Mouse (Mus musculus) ovary, postnatal 10 days (tissue): ENCODE results near the gene Rora.

Source experiments
- DNase-seq: peaks from one replicate; pipeline ENCODE4 v3.0.0; 2022; ENCODE audit warnings: low spot score

Rora gene

DNA sequence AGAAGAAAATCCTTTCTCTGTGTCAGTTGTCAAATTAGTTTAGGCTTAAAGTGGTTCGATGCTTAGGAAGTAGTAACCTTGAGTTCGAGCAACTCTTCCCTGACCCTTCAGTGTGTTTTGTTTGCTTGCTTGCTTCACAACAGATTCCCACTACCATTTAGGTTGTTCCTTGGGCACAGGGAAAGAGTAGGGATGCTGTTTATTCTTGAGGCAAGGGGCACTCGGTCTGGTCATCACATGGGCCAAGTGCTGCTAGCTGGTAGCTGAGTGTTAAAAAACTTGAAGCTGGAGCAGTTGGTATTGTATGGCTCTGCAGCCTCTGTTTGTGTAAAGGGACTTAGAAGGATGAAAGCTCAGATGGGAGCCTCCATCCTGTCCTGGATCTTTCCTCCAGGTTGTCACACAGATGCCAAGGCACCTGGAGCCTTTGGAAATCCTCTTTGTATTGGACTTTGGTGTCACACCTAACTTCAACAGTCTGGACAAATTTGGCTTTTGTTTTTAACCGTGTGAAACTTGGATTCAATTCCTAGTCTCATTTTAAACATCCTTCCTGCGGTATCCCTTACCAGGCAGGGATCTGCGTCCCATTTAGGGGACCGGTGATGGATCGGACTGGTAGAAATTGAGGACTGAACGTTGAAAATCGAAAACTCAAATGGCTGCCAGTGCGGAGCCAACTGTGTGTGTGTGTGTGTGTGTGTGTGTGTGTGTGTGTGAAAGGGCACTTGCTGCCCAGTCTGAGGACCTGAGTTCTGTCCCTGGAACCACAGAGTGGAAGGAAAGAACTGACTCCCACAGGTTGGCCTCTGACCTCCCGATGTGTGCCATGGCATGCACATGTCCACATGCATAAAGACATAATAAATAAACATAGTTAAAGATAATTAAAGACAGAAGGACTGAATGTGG is 639.4 kb downstream of the Rora start:
- no peak for DNase-seq

- no peak for DNase-seq
Observed at GRCm38 (mm10) chr9:69293688-69294074, 640.1 kb downstream of the Rora start.

DNA sequence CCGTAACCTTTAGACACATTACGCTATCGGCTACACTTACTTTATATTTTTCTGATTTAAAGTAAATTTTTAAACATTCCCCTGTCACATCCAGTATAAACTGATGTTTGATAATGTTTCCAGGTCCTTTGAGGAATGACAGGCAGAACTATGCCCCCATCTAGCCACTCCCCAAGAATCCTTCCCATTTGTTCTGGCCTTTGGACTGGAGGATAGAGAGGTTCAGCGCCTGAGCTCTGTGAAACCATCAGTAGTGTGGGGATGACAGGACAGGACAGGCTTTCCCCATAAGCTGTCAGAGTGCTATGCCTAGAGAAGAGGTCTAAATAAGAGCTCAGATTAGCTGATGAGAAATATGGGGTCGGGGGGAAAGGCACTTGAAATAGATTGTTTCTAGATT is 640.8 kb downstream of the Rora start:
- no peak for DNase-seq

- DNase-seq = no peak
Observed at GRCm38 (mm10) chr9:69294856-69295255, 641.3 kb downstream of the Rora start.

GRCm38 (mm10) chr9:69295826-69296225 is 642.2 kb downstream of the Rora start:
- DNase-seq = no peak

DNA sequence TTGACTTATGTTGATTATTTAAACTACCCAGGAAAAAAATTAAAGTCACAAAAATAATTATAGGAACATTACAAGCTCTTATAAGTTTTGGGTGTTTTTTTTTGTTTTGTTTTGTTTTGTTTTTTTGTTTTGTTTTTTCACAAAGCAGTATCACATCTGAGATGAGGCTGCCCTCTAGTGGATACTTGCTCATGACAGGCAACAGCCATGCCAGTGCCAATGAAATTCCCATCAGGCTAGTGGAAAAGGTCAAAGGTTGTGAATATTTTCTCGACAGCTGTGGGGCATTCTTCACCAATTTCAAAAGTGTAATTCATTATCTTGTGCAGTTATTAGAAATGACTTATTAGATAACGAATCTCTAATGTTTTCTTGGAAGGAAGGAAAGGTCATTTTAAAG is 642.8 kb downstream of the Rora start:
- DNase-seq = no peak

DNA sequence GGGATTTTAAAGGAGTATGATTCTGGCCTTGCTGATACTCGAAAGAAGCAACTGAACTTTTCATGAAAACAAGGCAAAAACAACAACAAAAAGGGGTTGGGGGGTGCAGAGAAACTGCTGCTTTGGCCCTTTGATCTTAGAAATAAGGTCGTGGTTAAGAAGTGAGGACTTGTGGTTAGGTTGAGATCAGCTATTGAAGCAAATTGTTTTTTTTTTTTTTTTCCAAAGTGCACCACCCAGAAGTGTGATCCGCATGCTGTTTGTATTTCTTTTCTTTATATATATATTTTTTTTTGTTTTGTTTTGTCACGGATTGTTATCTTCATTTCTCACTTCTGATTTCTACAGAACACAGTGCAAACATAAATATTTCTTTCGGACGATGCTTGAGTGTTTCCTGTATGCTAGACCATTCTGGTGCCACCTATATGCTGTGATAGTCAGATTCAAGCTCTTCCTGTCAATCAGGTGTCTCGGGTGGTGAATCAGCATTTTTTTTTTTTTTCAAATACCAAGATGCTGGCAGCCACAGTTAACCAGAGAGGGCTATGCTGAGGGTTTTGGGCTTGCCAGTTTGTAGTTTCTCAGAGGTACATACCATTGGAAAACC is 644.3 kb downstream of the Rora start:
- no peak for DNase-seq

GRCm38 (mm10) chr9:69298566-69299335 is 645.2 kb downstream of the Rora start:
- DNase-seq = no peak

- no peak for DNase-seq
Observed at GRCm38 (mm10) chr9:69299484-69299883, 645.9 kb downstream of the Rora start.

DNA sequence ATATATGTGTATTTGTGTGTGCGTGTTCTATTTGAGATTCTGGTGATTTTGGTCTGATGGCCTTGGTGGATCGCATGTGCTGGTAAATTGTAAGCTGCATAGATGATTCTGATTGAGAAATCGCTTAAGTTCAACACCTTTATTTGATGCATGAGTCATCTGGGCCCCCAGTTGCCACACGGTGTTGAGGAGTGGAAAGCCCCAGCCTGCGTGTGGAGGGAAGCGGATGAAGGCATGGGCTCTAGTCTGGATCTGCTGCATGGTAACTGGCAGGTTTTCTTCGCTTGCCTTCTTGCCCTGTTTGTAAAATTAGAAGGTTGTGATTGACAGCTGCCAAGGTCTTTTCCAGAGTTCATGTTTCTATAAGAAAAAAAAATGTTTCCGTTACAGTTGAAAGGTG is 646.7 kb downstream of the Rora start:
- no peak for DNase-seq

- DNase-seq = no peak
Observed at GRCm38 (mm10) chr9:69301445-69301844, 647.9 kb downstream of the Rora start.

DNA sequence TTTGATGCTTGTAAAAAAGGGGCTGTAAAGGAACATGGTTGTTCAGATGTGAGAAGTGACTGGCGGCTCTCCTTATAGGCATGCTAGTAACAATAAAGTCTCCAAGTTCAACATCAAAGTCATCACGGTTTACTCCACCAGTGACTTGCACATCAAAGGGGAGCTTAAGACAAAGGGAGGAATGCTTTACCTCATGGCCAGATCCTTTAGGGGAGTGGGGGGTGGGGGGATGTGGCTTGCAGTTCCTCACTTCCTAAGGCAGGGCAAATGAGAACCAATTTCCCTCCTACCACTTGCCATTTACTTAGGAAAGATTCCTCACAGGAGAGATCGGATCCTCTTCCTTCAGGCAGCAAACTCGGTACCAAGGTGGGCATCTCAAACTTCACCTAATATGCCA is 648.4 kb downstream of the Rora start:
- DNase-seq = no peak

DNA sequence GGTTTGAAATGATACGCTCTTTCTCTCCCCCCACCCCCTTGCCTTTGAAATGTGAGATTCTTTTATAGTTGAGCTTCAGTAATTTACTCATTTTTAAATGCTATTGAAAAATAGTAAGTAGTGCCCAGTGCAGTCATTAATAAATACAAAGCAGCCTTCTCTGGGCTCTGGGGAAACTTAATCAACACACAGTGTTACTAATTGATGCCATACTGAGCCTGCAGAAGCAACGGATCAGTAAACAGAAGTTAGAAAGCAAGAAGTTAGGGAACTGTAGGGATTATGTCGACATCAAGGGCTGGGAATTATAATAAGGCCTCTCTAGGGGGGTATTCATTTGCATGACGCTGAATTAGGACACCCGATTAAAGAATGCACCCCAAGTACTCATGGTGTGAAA is 649.3 kb downstream of the Rora start:
- DNase-seq = no peak

DNA sequence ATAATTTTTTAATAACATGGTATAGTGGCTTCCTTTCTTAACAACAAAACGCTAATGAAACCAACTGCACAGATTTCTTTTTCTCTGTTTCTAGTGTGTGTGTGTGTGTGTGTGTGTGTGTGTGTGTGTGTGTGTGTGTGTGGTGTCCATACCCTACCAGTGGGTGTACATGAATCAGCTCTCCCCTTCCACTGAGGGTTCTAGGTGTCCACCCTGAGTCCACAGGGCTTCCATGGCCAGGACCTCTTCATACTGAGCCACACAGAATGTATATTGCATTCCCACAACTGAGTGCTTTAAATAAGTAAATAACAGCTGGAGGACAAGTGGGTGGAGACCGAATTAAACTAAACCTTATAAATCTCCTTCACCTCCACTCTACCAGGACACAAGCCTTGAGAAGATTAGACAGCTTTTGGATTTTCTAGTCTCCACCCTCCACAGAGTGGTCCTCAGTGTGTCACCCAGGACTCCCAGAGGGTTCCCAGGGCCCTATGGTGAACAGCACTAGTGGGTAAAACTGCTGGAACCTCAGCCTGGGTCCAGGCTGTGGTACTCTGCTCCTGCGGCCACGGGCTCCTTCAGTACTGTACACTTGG is 649.9 kb downstream of the Rora start:
- no peak for DNase-seq

GRCm38 (mm10) chr9:69303962-69304361 is 650.4 kb downstream of the Rora start:
- DNase-seq = no peak

GRCm38 (mm10) chr9:69304492-69304891 is 650.9 kb downstream of the Rora start:
- no peak for DNase-seq

DNA sequence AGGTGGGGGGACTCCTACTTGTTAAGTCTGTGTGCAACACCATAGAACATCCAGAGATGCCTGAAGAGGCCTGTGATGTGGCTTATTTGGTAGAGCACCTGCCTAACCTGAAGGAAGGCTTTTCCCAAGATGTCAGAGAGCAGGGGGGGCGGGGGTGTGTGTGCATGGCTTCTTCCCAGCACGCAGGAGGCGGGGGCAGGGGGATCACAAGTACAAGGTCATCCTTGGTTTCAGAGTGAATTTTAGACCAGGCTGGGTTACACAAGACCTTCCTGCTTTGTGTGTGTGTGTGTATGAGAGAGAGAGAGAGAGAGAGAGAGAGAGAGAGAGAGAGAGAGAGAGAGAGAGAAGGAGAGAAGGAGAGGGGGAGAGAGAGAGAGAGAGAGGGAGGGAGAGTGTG is 651.4 kb downstream of the Rora start:
- DNase-seq = no peak

GRCm38 (mm10) chr9:69306734-69307528 is 653.3 kb downstream of the Rora start:
- DNase-seq = no peak

DNA sequence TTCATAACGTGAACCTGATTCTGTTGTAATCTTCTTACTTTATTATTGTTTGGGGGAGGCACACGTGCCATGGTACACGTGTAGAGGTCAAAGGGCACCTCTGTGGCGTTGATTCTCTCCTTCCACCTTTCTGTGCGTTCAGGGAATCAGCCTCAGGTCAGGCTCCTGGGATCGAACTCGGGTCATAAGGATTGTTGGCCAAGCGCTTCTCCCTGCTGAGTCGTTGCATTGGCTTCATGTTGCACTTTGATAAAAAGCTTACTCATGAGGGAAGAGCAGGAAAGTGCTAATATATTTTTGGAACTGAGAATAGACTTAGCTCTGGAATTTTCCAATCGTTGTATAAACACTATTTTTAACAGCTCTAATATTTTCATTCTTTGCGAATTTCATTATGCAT is 654.4 kb downstream of the Rora start:
- no peak for DNase-seq

GRCm38 (mm10) chr9:69310524-69310923 is 656.9 kb downstream of the Rora start:
- no peak for DNase-seq

GRCm38 (mm10) chr9:69313297-69313696 is 659.7 kb downstream of the Rora start:
- DNase-seq = no peak
